Mouse (Mus musculus): Measurements from ENCODE around the gene Dmrt2. TPM values are rescaled to one million over a fixed set of nuclear protein-coding genes. Genes with fewer than 3 reads are reported as not detected.

Dmrt2 gene
- polyA plus RNA-seq, 1 experiment, result 4.7 TPM

DNA sequence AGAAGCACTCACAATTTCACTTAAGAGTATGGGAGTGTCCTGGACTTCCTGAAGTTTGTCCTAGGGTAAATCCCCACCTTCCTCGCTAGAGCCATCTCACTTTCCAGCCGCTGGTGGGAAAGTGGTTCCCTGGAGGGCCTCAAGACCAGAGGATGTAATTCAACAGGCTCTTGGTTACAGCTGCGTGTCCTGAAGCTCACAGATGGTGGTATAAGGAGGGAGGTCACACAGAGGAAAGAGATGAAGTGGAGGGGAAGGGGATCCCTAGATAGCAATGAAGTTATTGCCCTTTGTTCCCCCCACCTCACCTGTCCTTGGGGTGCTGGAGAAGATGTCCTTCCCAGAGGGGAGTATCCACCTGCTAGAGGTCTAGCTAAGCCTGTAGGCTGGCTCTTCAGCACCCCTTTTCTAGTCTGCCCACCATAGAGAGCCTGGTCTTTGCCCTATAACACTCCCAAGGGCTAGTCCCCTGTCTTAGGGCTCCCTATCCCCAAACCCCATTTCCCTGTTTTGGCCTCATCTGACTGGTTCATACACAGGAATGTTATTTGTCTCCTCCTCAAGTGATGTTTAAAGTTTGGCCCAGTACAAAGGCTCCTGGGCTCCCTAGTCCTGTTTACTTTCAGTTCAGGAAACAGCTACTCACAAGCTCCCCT is 2.5 kb upstream of the Dmrt2 start:
- Histone ChIP-seq H3K4me1 (ENCODE audit: control insufficient read depth, insufficient read depth, low read length) (no peaks in the 10 kb centered on the region), H3K36me3 (ENCODE audit: control insufficient read depth, insufficient read depth, low read length) (no peaks in the 10 kb centered on the region), H3K27ac (ENCODE audit: insufficient read depth, low read depth, low read length) (no peak overlapping the region), H3K4me3 (ENCODE audit: insufficient read depth, low read depth, low read length) (no peak overlapping the region), H3K27me3 (replicated peaks; ENCODE audit: control insufficient read depth, insufficient read depth, low read length) (peaks cover 5% of the 10 kb centered on the region)
- 10% methylated on average over 3 of the region's 3 CpGs for WGBS
- no peak for TF ChIP-seq POLR2A (IDR thresholded peaks at IDR 0.05; ENCODE audit: low read depth, low read length)
- TF ChIP-seq CTCF (conservative IDR thresholded peaks at IDR 0.05; ENCODE audit: insufficient read depth, insufficient read length, low read depth, low read length), result no peak
- DNase-seq, result no peak

DNA sequence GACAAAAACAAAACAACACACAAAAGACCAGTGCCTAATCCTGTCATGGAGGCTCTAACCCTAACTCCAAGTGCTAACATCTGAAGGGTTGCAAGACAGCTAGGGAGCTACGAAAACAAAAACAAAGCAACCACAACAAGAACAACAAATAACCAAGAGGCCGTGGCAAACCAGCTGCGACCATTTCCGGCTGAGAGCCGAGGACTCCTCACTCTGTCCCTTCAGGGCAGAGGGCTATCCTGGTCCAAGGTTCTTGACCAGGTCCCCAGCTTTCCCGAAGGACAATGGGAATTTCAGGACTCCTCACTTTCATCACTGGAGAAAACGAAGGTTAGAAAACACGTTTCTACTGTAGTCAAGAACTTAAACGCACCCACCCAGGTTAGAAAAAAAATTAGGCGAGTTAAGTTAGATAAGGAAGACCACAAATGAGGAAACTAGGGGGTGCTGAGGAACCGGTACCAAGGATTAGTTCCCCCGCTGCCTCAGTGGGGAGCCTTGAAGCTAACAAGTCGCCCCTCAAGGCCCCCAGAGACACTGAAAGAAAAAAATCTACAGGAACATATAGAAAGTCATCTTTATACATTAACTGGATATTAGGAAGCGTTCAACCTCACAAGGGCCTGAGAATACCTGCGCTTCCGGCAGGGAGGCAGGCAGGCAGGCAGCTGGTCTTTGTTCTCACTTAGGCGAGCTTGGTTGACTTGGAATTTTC is 1.5 kb upstream of the Dmrt2 start:
- peaks cover 6% of the 10 kb centered on the region for H3K27me3 ChIP-seq (replicated peaks; ENCODE audit: control insufficient read depth, insufficient read depth, low read length)
- DNase-seq, result no peak
- TF ChIP-seq CTCF (conservative IDR thresholded peaks at IDR 0.05; ENCODE audit: insufficient read depth, insufficient read length, low read depth, low read length) (no peak), POLR2A (IDR thresholded peaks at IDR 0.05; ENCODE audit: low read depth, low read length) (no peak)
- H3K4me1 ChIP-seq (ENCODE audit: control insufficient read depth, insufficient read depth, low read length), result no peaks in the 10 kb centered on the region
- 6% methylated on average over 17 of the region's 17 CpGs for WGBS
- H3K4me3 ChIP-seq (ENCODE audit: insufficient read depth, low read depth, low read length), result no peak overlapping the region
- no peak overlapping the region for H3K27ac ChIP-seq (ENCODE audit: insufficient read depth, low read depth, low read length)
- no peaks in the 10 kb centered on the region for H3K36me3 ChIP-seq (ENCODE audit: control insufficient read depth, insufficient read depth, low read length)

DNA sequence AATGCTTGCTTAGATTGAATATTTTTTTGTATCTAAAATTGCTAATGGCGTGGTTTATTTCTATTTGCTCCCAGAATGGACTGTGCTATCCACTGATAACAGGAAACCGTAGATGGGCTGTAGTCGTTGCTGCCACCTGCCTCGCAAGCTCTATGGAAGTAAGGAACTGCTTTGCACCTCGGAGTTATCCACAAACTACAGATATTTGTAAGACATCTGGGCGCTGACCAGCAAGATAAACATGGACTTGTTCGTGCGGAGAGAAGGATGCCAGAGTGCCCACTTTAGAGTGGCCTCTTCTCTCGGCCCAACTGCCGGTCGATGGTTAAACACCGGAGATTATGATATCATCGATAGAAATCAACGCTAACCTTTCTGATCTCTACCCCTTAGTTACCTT is 530 bp upstream of the Dmrt2 start:
- Histone ChIP-seq H3K27me3 (replicated peaks; ENCODE audit: control insufficient read depth, insufficient read depth, low read length) (peaks cover 7% of the 10 kb centered on the region), H3K4me1 (ENCODE audit: control insufficient read depth, insufficient read depth, low read length) (no peaks in the 10 kb centered on the region), H3K27ac (ENCODE audit: insufficient read depth, low read depth, low read length) (no peak overlapping the region), H3K4me3 (ENCODE audit: insufficient read depth, low read depth, low read length) (no peak overlapping the region), H3K36me3 (ENCODE audit: control insufficient read depth, insufficient read depth, low read length) (no peaks in the 10 kb centered on the region)
- 3% methylated on average over 14 of the region's 14 CpGs for WGBS
- DNase-seq, result no peak
- TF ChIP-seq CTCF (conservative IDR thresholded peaks at IDR 0.05; ENCODE audit: insufficient read depth, insufficient read length, low read depth, low read length) (no peak), POLR2A (IDR thresholded peaks at IDR 0.05; ENCODE audit: low read depth, low read length) (no peak)

DNA sequence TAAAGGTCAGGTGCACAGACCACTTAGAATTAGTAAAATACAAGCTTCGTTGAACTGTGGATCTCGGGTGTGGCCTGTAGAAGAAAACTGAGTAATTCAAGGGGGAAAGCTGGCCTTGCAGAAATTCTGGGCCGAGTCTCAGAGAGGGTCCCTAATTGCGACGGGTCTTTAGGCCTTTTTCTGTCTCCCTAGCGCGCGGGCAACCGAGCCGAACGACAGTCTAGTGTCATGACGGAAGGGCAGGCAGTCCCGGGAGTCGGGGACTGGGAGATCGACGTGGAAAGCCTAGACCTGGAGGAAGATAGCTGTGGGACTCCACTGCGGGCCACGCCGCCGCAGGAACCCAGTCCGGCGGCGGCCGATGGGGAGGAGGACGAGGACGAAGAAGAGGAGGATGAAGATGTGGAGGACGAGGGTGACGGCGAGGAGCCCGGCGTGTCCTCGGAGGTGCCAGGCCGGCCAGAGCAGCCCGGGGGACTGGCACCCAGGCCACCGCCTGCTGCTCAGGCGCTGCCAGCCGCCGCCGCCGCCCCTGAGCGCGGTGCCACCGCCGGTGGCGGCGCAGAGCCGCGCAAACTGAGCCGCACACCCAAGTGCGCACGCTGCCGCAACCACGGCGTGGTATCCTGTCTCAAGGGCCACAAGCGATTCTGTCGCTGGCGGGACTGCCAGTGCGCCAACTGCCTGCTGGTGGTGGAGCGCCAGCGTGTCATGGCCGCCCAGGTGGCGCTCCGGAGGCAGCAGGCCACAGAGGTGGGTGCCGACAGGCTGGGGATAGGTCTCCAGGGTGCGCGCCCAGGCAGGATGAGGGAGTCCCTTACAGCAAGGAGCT is 1.2 kb downstream of the Dmrt2 start:
- H3K27me3 ChIP-seq (replicated peaks; ENCODE audit: control insufficient read depth, insufficient read depth, low read length), result peaks cover 7% of the 10 kb centered on the region
- peak overlapping the region; percentile 32; the same call in 1 of the 2 replicates for H3K4me3 ChIP-seq (ENCODE audit: insufficient read depth, low read depth, low read length)
- TF ChIP-seq POLR2A (IDR thresholded peaks at IDR 0.05; ENCODE audit: low read depth, low read length) (no peak), CTCF (conservative IDR thresholded peaks at IDR 0.05; ENCODE audit: insufficient read depth, insufficient read length, low read depth, low read length) (no peak)

DNA sequence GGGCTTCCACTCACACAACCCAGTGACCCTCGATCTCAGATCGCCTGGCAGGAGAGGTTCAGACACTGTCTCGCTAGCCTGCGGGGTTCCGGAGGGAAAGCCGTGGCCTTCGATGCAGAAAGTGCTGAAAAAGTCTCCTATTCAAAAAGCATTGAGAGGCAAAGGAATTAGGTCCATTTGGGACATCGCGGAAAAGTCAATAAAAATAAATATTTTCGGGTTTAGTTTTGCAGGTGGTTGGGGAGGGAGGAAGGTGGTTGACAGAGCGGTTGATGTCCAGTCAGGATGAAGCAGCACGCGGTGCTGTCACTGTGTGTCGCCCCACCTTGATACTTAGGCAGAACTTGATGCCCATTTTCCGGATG is 1.8 kb downstream of the Dmrt2 start:
- WGBS, result 1% methylated on average over 15 of the region's 15 CpGs
- Histone ChIP-seq H3K4me1 (ENCODE audit: control insufficient read depth, insufficient read depth, low read length) (no peaks in the 10 kb centered on the region), H3K4me3 (ENCODE audit: insufficient read depth, low read depth, low read length) (peak overlapping the region; percentile 32; the same call in 1 of the 2 replicates), H3K36me3 (ENCODE audit: control insufficient read depth, insufficient read depth, low read length) (no peaks in the 10 kb centered on the region), H3K27ac (ENCODE audit: insufficient read depth, low read depth, low read length) (no peak overlapping the region), H3K27me3 (replicated peaks; ENCODE audit: control insufficient read depth, insufficient read depth, low read length) (peaks cover 7% of the 10 kb centered on the region)
- no peak for DNase-seq
- TF ChIP-seq CTCF (conservative IDR thresholded peaks at IDR 0.05; ENCODE audit: insufficient read depth, insufficient read length, low read depth, low read length), result no peak
- no peak for TF ChIP-seq POLR2A (IDR thresholded peaks at IDR 0.05; ENCODE audit: low read depth, low read length)

More for the DNA sequence above, 1.2 kb downstream of the Dmrt2 start:
- WGBS, result 2% methylated on average over 59 of the region's 66 CpGs
- Histone ChIP-seq H3K27ac (ENCODE audit: insufficient read depth, low read depth, low read length) (no peak overlapping the region), H3K36me3 (ENCODE audit: control insufficient read depth, insufficient read depth, low read length) (no peaks in the 10 kb centered on the region), H3K4me1 (ENCODE audit: control insufficient read depth, insufficient read depth, low read length) (no peaks in the 10 kb centered on the region)
- DNase-seq, result no peak

DNA sequence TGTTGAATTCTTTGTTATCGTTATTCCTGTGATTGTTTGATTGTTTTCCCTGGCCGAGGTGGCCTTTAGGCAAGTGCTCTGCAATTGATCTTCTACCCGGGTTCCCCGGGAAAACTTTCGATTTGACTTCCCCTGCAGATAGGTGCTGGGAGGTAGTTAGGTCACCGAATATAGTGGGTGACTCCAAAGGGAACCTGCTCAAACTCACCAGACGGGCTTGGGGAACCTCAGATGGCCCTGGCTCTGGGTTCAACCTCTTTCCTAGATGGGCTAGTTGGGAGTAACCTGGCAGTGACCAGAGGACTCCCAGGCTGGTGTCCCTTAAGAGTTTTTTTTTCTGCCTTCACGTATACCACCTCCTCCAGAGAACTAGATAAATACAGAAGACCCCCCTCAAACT is 2.5 kb downstream of the Dmrt2 start:
- Histone ChIP-seq H3K27ac (ENCODE audit: insufficient read depth, low read depth, low read length) (no peak overlapping the region), H3K27me3 (replicated peaks; ENCODE audit: control insufficient read depth, insufficient read depth, low read length) (peaks cover 7% of the 10 kb centered on the region), H3K36me3 (ENCODE audit: control insufficient read depth, insufficient read depth, low read length) (no peaks in the 10 kb centered on the region), H3K4me1 (ENCODE audit: control insufficient read depth, insufficient read depth, low read length) (no peaks in the 10 kb centered on the region), H3K4me3 (ENCODE audit: insufficient read depth, low read depth, low read length) (no peak overlapping the region)
- DNase-seq, result no peak
- TF ChIP-seq POLR2A (IDR thresholded peaks at IDR 0.05; ENCODE audit: low read depth, low read length) (no peak), CTCF (conservative IDR thresholded peaks at IDR 0.05; ENCODE audit: insufficient read depth, insufficient read length, low read depth, low read length) (no peak)
- WGBS, result 3% methylated on average over 8 of the region's 8 CpGs

All from kidney, adult 2 months (tissue).